Mouse (Mus musculus): ENCODE measurements around the gene Mrnip. TPM values are rescaled to one million over a fixed set of nuclear protein-coding genes. Genes with fewer than 3 reads are reported as not detected.

Gene Mrnip
- polyA plus RNA-seq, 1 experiment from 2014 or later = 22.2 TPM

- Histone ChIP-seq H3K36me3 (replicated peaks) (peaks cover 88% of the 10 kb centered on the region), H3K4me1 (no peaks in the 10 kb centered on the region), H3K27me3 (no peaks in the 10 kb centered on the region), H3K9me3 (no peaks in the 10 kb centered on the region), H3K4me2 (no peak overlapping the region), H3K4me3 (replicated peaks) (no peak overlapping the region), H3K27ac (no peak overlapping the region), H3K9ac (no peak overlapping the region)
- 94% methylated on average over 11 of the region's 11 CpGs for WGBS
- no peak for ATAC-seq (ENCODE audit: low FRiP score)
Observed at GRCm38 (mm10) chr11:50147958-50148476, 26.2 kb upstream of the Mrnip start.

GRCm38 (mm10) chr11:50149200-50149599, 25.0 kb upstream of the Mrnip start:
- H3K9ac ChIP-seq = no peak overlapping the region

GRCm38 (mm10) chr11:50149603-50150150, 24.6 kb upstream of the Mrnip start:
- H3K9me3 ChIP-seq = no peaks in the 10 kb centered on the region
- H3K36me3 ChIP-seq (replicated peaks) = peaks cover 97% of the 10 kb centered on the region
- no peak for ATAC-seq (ENCODE audit: low FRiP score)
- H3K4me3 ChIP-seq (replicated peaks) = no peak overlapping the region
- H3K27me3 ChIP-seq = no peaks in the 10 kb centered on the region
- WGBS = 93% methylated on average over 9 of the region's 9 CpGs
- H3K4me1 ChIP-seq = no peaks in the 10 kb centered on the region
- no peak overlapping the region for H3K4me2 ChIP-seq
- H3K27ac ChIP-seq = no peak overlapping the region
- H3K9ac ChIP-seq = no peak overlapping the region

More at GRCm38 (mm10) chr11:50149200-50149599, 25.0 kb upstream of the Mrnip start:
- no peak overlapping the region for H3K4me2 ChIP-seq
- H3K9me3 ChIP-seq = no peaks in the 10 kb centered on the region
- 89% methylated on average over 7 of the region's 7 CpGs for WGBS
- no peak overlapping the region for H3K27ac ChIP-seq
- no peaks in the 10 kb centered on the region for H3K4me1 ChIP-seq
- H3K27me3 ChIP-seq = no peaks in the 10 kb centered on the region
- H3K4me3 ChIP-seq (replicated peaks) = no peak overlapping the region
- ATAC-seq (ENCODE audit: low FRiP score) = no peak
- H3K36me3 ChIP-seq (replicated peaks) = peaks cover 94% of the 10 kb centered on the region

DNA sequence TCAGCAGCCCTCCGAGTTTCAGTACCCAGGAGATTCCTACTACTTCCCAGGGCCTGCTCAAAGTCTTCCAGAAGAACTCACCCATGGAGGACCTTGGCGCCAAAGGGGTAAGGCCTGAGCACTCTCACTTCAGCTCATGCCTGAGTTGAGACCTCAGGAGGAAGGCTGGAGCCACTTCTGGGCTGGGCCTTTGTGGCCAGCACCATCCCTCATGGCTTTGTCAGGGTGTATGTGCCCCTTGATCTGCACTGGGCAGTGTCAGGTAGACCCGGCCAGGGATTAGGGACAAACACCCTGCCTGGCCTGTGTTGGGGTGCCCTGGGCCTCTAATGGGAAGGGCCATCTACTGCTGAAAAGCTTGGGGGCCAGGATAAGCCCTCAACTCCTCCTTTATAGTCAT, 22.9 kb upstream of the Mrnip start:
- no peak overlapping the region for H3K4me2 ChIP-seq
- H3K4me3 ChIP-seq (replicated peaks) = no peak overlapping the region
- no peak overlapping the region for H3K9ac ChIP-seq
- H3K9me3 ChIP-seq = no peaks in the 10 kb centered on the region
- no peak overlapping the region for H3K27ac ChIP-seq
- H3K36me3 ChIP-seq (replicated peaks) = peaks cover 96% of the 10 kb centered on the region
- H3K27me3 ChIP-seq = no peaks in the 10 kb centered on the region
- WGBS = 92% methylated on average over 3 of the region's 3 CpGs
- ATAC-seq (ENCODE audit: low FRiP score) = no peak
- no peaks in the 10 kb centered on the region for H3K4me1 ChIP-seq

DNA sequence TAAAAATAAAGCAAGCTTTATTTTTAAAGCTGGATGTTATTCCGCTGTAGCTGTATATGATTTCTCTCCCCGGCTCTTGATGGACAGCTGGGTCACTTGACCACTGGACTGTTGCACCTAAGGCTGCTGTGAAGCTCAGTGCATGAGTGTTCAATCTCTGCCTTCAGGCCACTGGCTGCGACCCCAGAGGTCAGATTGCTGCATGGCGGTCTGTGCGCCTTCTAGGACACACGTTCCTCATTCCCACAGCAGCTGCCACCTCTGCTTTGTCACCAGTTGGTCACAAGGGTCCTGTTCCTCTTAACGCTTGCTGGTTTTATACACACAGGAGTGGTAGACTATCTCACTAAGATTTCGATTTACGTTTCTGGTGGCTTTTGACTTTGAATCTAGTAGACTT, 20.1 kb upstream of the Mrnip start:
- WGBS = 80% methylated on average over 9 of the region's 9 CpGs
- H3K4me1 ChIP-seq = no peaks in the 10 kb centered on the region
- no peaks in the 10 kb centered on the region for H3K27me3 ChIP-seq
- H3K27ac ChIP-seq = no peak overlapping the region
- H3K4me3 ChIP-seq (replicated peaks) = no peak overlapping the region
- no peak for ATAC-seq (ENCODE audit: low FRiP score)
- peaks cover 98% of the 10 kb centered on the region for H3K36me3 ChIP-seq (replicated peaks)
- no peaks in the 10 kb centered on the region for H3K9me3 ChIP-seq
- no peak overlapping the region for H3K4me2 ChIP-seq
- no peak overlapping the region for H3K9ac ChIP-seq

DNA sequence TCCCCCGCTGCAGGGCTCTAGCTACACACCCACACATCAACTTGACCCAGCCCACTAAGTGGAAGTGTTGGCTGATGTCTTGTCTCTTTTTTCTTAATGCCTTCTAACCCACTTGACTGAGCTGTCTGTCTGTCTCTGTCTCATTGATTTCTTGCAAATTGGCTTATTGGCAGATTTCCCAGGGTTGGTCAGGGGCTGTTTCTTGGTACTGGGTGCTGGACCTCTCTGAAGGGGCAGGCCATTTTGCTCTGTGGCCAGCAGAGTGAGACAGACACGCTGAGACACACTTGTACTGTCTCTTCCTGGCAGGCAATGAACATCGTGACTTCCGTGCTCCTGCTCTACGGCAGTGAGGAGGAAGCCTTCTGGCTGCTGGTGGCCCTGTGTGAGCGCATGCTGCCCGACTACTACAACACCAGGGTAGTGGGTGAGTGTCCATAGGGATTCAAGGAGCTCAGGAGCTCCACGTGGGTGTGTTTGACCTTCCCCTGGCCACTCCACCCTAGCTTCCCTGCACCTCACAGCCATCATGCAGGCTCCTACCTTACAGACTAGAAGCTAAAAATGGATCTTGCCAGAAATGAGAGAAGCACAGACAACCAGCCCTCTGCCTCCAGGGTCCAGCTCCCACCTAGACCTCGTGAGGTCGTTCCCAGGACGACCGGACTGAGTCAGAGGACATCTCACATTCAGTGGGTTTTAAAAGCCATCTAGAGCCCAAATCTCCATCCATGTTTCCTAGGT, 19.3 kb upstream of the Mrnip start:
- 94% methylated on average over 12 of the region's 12 CpGs for WGBS
- H3K4me2 ChIP-seq = no peak overlapping the region
- ATAC-seq (ENCODE audit: low FRiP score) = no peak
- H3K4me3 ChIP-seq (replicated peaks) = no peak overlapping the region
- H3K9me3 ChIP-seq = no peaks in the 10 kb centered on the region
- 0 out of 2 replicates have a peak overlapping the region, but pooled peaks have one; percentile 13 for H3K27ac ChIP-seq
- H3K27me3 ChIP-seq = no peaks in the 10 kb centered on the region
- no peak overlapping the region for H3K9ac ChIP-seq
- H3K36me3 ChIP-seq (replicated peaks) = peaks cover 98% of the 10 kb centered on the region
- H3K4me1 ChIP-seq = no peaks in the 10 kb centered on the region

GRCm38 (mm10) chr11:50155785-50156184, 18.5 kb upstream of the Mrnip start:
- peaks cover 96% of the 10 kb centered on the region for H3K36me3 ChIP-seq (replicated peaks)
- WGBS = 92% methylated on average over 2 of the region's 2 CpGs
- ATAC-seq (ENCODE audit: low FRiP score) = no peak

GRCm38 (mm10) chr11:50156725-50157258, 17.5 kb upstream of the Mrnip start:
- Histone ChIP-seq H3K4me3 (replicated peaks) (no peak overlapping the region), H3K9me3 (no peaks in the 10 kb centered on the region), H3K4me1 (no peaks in the 10 kb centered on the region), H3K36me3 (replicated peaks) (peaks cover 90% of the 10 kb centered on the region), H3K27me3 (no peaks in the 10 kb centered on the region), H3K9ac (no peak overlapping the region), H3K27ac (no peak overlapping the region), H3K4me2 (no peak overlapping the region)
- 95% methylated on average over 16 of the region's 16 CpGs for WGBS
- ATAC-seq (ENCODE audit: low FRiP score) = no peak

More at GRCm38 (mm10) chr11:50155785-50156184, 18.5 kb upstream of the Mrnip start:
- Histone ChIP-seq H3K4me3 (replicated peaks) (no peak overlapping the region), H3K27ac (no peak overlapping the region), H3K9me3 (no peaks in the 10 kb centered on the region), H3K4me2 (no peak overlapping the region), H3K9ac (no peak overlapping the region), H3K27me3 (no peaks in the 10 kb centered on the region), H3K4me1 (no peaks in the 10 kb centered on the region)

DNA sequence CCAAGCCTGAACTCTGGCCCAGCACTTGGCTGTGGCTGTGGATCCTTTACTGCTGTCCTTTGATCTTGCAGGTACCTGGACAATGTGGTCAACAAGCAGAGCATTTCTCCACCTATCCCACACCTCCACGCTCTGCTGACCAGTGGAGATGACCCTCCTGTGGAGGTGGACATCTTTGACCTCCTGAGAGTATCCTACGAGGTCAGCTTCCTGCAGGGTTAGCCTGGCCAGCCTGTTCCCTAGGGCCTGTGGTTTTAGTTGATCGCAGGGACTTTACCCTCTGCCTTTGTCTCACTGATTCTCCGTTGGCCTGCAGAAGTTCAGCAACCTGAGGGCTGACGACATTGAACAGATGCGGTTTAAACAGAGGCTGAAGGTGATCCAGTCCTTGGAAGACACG, 15.9 kb upstream of the Mrnip start:
- peaks cover 90% of the 10 kb centered on the region for H3K36me3 ChIP-seq (replicated peaks)

DNA sequence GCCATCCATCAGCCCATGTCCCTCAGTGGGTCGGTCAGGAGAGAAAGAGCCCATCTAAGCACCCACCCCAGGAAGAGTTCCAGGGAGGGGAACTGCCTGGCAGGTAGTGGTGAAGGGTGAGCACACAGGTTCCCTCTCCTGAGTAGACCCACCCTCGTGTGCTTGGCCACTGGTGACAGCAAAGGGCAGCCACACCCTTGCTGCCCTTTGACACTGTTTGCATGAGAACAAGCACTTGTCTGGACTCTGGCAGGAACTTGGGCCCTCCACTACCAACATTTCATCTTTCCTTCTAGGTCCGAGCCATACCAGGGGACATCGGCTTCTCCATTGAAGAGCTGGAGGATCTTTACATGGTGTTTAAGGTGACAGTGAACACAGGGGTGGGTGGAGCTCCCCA, 14.9 kb upstream of the Mrnip start:
- Histone ChIP-seq H3K9ac (no peak overlapping the region), H3K9me3 (no peaks in the 10 kb centered on the region), H3K36me3 (replicated peaks) (peaks cover 88% of the 10 kb centered on the region), H3K27me3 (no peaks in the 10 kb centered on the region), H3K4me3 (replicated peaks) (no peak overlapping the region), H3K27ac (no peak overlapping the region), H3K4me2 (no peak overlapping the region), H3K4me1 (no peaks in the 10 kb centered on the region)
- no peak for ATAC-seq (ENCODE audit: low FRiP score)
- 84% methylated on average over 4 of the region's 4 CpGs for WGBS

More for the DNA sequence above, 15.9 kb upstream of the Mrnip start:
- Histone ChIP-seq H3K27me3 (no peaks in the 10 kb centered on the region), H3K4me2 (no peak overlapping the region), H3K9ac (no peak overlapping the region), H3K27ac (no peak overlapping the region), H3K9me3 (no peaks in the 10 kb centered on the region), H3K4me1 (no peaks in the 10 kb centered on the region), H3K4me3 (replicated peaks) (no peak overlapping the region)
- 90% methylated on average over 7 of the region's 7 CpGs for WGBS
- ATAC-seq (ENCODE audit: low FRiP score) = no peak

- no peaks in the 10 kb centered on the region for H3K27me3 ChIP-seq
- no peak overlapping the region for H3K9ac ChIP-seq
- WGBS = 64% methylated on average over 10 of the region's 10 CpGs
- H3K4me1 ChIP-seq = no peaks in the 10 kb centered on the region
- no peaks in the 10 kb centered on the region for H3K9me3 ChIP-seq
- peaks cover 80% of the 10 kb centered on the region for H3K36me3 ChIP-seq (replicated peaks)
- no peak overlapping the region for H3K4me2 ChIP-seq
- ATAC-seq (ENCODE audit: low FRiP score) = peak; percentile 55; the same call in 1 of the 2 replicates
- no peak overlapping the region for H3K4me3 ChIP-seq (replicated peaks)
- no peak overlapping the region for H3K27ac ChIP-seq
Observed at GRCm38 (mm10) chr11:50161578-50162304, 12.5 kb upstream of the Mrnip start.

DNA sequence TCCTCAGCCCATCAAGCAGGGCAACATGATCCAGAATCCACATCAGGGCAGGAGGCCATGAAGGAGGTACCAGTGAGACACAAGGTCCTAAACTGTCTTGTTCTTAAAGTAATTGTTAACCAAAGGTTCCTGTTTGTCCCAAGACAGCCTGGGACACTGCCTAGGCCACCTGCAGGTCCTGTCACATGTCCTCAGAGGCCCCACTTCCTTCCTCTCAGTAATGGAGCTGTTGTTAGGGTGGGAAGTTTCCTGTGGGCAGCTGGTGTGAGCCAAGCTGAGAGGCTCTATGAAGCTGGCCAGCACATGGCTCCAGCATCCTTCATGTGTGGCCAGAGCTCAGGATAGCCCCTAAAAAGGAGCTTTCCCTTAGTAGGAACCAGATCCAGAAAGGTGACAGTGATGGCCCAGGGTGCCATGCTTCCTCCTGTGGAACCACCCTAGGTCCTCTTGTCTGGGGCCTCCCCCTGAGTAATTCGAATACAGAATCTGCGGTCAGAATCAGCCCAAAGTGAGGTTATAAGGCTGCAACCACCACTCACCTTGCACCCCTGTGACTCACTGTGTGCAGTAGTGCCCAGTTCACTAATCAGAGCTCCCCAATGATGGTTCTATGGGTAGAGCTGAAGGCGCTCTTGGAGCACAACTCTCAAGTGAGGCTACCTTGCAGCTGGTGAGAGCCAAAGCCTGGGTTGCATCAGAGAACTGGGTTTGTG, 11.8 kb upstream of the Mrnip start:
- ATAC-seq (ENCODE audit: low FRiP score) = no peak
- WGBS = 93% methylated on average over 3 of the region's 3 CpGs
- Histone ChIP-seq H3K36me3 (replicated peaks) (peaks cover 72% of the 10 kb centered on the region), H3K9me3 (no peaks in the 10 kb centered on the region), H3K4me3 (replicated peaks) (no peak overlapping the region), H3K9ac (no peak overlapping the region), H3K27ac (no peak overlapping the region), H3K4me2 (no peak overlapping the region), H3K27me3 (no peaks in the 10 kb centered on the region), H3K4me1 (no peaks in the 10 kb centered on the region)

Data from forebrain, embryonic 12.5 days (tissue).